ENCODE assay signal across 8 mouse cellular contexts in the genomic region with DNA sequence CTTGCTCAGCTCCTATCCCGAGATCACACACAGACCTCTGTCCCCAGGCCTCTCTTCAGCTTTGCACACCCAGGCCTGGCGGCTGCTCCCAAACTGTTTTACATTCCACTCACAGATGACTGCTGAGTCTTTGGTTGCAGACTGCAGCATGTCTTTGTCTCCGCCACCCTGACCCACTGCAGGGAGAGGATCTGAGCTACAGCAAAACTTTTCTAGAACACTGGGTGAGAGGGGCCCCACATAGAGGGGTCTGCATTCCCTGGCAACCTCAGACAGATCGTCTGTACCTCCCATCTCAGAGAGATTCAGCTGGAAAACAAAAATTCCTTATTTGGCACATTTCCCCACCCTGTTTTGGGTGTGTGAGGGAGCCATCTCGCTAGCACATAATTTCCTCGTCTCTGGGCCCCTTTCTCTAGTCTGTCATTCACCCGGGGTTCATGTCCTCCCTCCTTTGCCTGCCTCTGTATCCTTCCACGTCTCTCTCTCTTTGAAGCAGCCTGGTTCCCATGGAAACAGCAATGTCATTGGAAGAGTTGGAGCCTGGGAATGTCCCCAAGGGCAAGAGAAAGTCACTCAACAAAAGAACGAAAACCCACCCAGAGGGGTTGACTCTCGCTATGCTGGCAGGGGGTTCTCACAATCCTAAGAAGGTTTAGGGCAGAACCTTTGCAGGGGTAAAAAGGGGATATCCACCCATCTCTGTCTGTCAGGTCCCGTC. TPM values are rescaled to one million over a fixed set of nuclear protein-coding genes. Genes with fewer than 3 reads are reported as not detected.
DNase-seq lines count a peak whose midpoint lies in the region; ATAC-seq lines count a peak whose summit lies in the region.

No protein-coding gene starts in this region.

- H3K27ac ChIP-seq in hindbrain, embryonic 11.5 days (ENCODE audit: low read depth, low read length) = peak overlapping the region; percentile 92
- H3K27ac ChIP-seq in limb, embryonic 12.5 days = peak overlapping the region; percentile 56; the same call in 1 of the 2 replicates

- peak overlapping the region; percentile 38 for H3K9ac ChIP-seq in hindbrain, embryonic 11.5 days (ENCODE audit: low read depth, low read length)
- H3K9ac ChIP-seq in limb, embryonic 12.5 days (replicated peaks) = 0 out of 2 replicates have a peak overlapping the region, but pooled peaks have one; percentile 23

- H3K27me3 ChIP-seq in hindbrain, embryonic 11.5 days (ENCODE audit: control insufficient read depth, insufficient read depth, low read length) = no peaks in the 10 kb centered on the region
- H3K27me3 ChIP-seq in limb, embryonic 12.5 days = peaks cover 28% of the 10 kb centered on the region

- H3K36me3 ChIP-seq in hindbrain, embryonic 11.5 days (ENCODE audit: control insufficient read depth, insufficient read depth, low read length) = no peaks in the 10 kb centered on the region
- H3K36me3 ChIP-seq in limb, embryonic 12.5 days = no peaks in the 10 kb centered on the region

- 0 out of 2 replicates have a peak overlapping the region, but pooled peaks have one; percentile 4 for H3K4me3 ChIP-seq in hindbrain, embryonic 11.5 days (ENCODE audit: low read depth, low read length)
- H3K4me3 ChIP-seq in limb, embryonic 12.5 days (replicated peaks) = no peak overlapping the region

- peak; percentile 62 for ATAC-seq in frontal cortex, adult (ENCODE audit: low TSS enrichment)
- peak; percentile 87 for ATAC-seq in hindbrain, embryonic 11.5 days (ENCODE audit: low FRiP score)
- ATAC-seq in limb, embryonic 12.5 days (ENCODE audit: insufficient number of reproducible peaks, insufficient read depth, low FRiP score, low TSS enrichment, low read depth) = no peak

- DNase-seq in frontal cortex, postnatal 25 days (ENCODE audit: low spot score in 2 of 2) = no peak
- DNase-seq in brain, adult 2 months (ENCODE audit: low read depth, low spot score) = peak; percentile 83
- peak; percentile 86 for DNase-seq in hindbrain, embryonic 11.5 days (ENCODE audit: low spot score)
- peak; percentile 56 for DNase-seq in right cerebral cortex, postnatal 25 days
- no peak for DNase-seq in liver
- no peak for DNase-seq in adipocyte (ENCODE audit: low spot score)

- no peaks in the 10 kb centered on the region for H3K9me3 ChIP-seq in hindbrain, embryonic 11.5 days (ENCODE audit: control insufficient read depth, low read length)
- H3K9me3 ChIP-seq in limb, embryonic 12.5 days = no peaks in the 10 kb centered on the region

- H3K4me2 ChIP-seq in hindbrain, embryonic 11.5 days (replicated peaks; ENCODE audit: low read depth, low read length) = peak overlapping the region; percentile 34
- 0 out of 2 replicates have a peak overlapping the region, but pooled peaks have one; percentile 4 for H3K4me2 ChIP-seq in limb, embryonic 12.5 days

- 7% methylated on average over 11 of the region's 11 CpGs for WGBS in hindbrain, embryonic 11.5 days
- WGBS in limb, embryonic 12.5 days = 29% methylated on average over 11 of the region's 11 CpGs

- peaks cover 15% of the 10 kb centered on the region for H3K4me1 ChIP-seq in hindbrain, embryonic 11.5 days (replicated peaks; ENCODE audit: control insufficient read depth, insufficient read depth, low read length)
- H3K4me1 ChIP-seq in limb, embryonic 12.5 days (replicated peaks) = peaks cover 24% of the 10 kb centered on the region

RNA-seq across cellular contexts. Expression of a gene that starts 6.4 kb away (rescaled TPM):
- 12.6 and 15.0 TPM in 2 replicates for polyA plus RNA-seq in hindbrain, embryonic 11.5 days (2014; fragmentation: Nextera tagmentation; extraction: Ambion mirVana)
- 0.76 and 1.4 TPM in 2 replicates for polyA plus RNA-seq in limb, embryonic 12.5 days (2016; fragmentation: Nextera tagmentation; extraction: Ambion mirVana)

RNA-seq across cellular contexts. Expression of a gene that starts 55.0 kb away (rescaled TPM):
- 35.1 and 41.9 TPM in 2 replicates for polyA plus RNA-seq in hindbrain, embryonic 11.5 days (2014; fragmentation: Nextera tagmentation; extraction: Ambion mirVana)
- 37.2 and 40.9 TPM in 2 replicates for polyA plus RNA-seq in limb, embryonic 12.5 days (2016; fragmentation: Nextera tagmentation; extraction: Ambion mirVana)

Comparison
In these comparisons a context has a peak if more than half of its experiments do, and no peak if none do; other contexts are left out.
1. DNase-seq: peak in brain, adult 2 months (single experiment), hindbrain, embryonic 11.5 days (single experiment) and right cerebral cortex, postnatal 25 days (single experiment); none in frontal cortex, postnatal 25 days (0 of 2), liver (single experiment) and adipocyte (single experiment).